Mouse (Mus musculus) embryo, embryonic 9.5 days (tissue): Measurements from ENCODE around the gene Cfap126.

Source experiments
- DNase-seq: peaks from one replicate; pipeline ENCODE4 v3.0.0-alpha.2; 2017; ENCODE audit errors: extremely low spot score

The Cfap126 gene

GRCm38 (mm10) chr1:171096110-171096964, 17.4 kb upstream of the Cfap126 start:
- DNase-seq: no peak

GRCm38 (mm10) chr1:171097136-171097535, 16.6 kb upstream of the Cfap126 start:
- no peak for DNase-seq

GRCm38 (mm10) chr1:171097612-171098011, 16.1 kb upstream of the Cfap126 start:
- DNase-seq: no peak

GRCm38 (mm10) chr1:171101033-171101432, 12.7 kb upstream of the Cfap126 start:
- no peak for DNase-seq

GRCm38 (mm10) chr1:171101733-171102546, 11.8 kb upstream of the Cfap126 start:
- DNase-seq: peak; percentile 93

GRCm38 (mm10) chr1:171102547-171103177, 11.1 kb upstream of the Cfap126 start:
- DNase-seq: peak; percentile 97

- no peak for DNase-seq
Observed at GRCm38 (mm10) chr1:171103179-171103840, 10.4 kb upstream of the Cfap126 start.

- no peak for DNase-seq
Observed at GRCm38 (mm10) chr1:171105226-171105625, 8.5 kb upstream of the Cfap126 start.

GRCm38 (mm10) chr1:171109620-171110019, 4.1 kb upstream of the Cfap126 start:
- no peak for DNase-seq

GRCm38 (mm10) chr1:171110659-171111019, 3.1 kb upstream of the Cfap126 start:
- no peak for DNase-seq

GRCm38 (mm10) chr1:171111020-171111780, 2.5 kb upstream of the Cfap126 start:
- DNase-seq: peak; percentile 94

GRCm38 (mm10) chr1:171111781-171112575, 1.7 kb upstream of the Cfap126 start:
- DNase-seq: no peak

GRCm38 (mm10) chr1:171112986-171113385, 732 bp upstream of the Cfap126 start:
- DNase-seq: no peak

- DNase-seq: no peak
Observed at GRCm38 (mm10) chr1:171116280-171116679, 2.6 kb downstream of the Cfap126 start.

- peak; percentile 86 for DNase-seq
Observed at GRCm38 (mm10) chr1:171118269-171118684, 4.6 kb downstream of the Cfap126 start.

- DNase-seq: no peak
Observed at GRCm38 (mm10) chr1:171118996-171119395, 5.3 kb downstream of the Cfap126 start.

- DNase-seq: no peak
Observed at GRCm38 (mm10) chr1:171119405-171119804, 5.7 kb downstream of the Cfap126 start.

- no peak for DNase-seq
Observed at GRCm38 (mm10) chr1:171120893-171121292, 7.2 kb downstream of the Cfap126 start.

GRCm38 (mm10) chr1:171121839-171122238, 8.1 kb downstream of the Cfap126 start:
- DNase-seq: no peak

GRCm38 (mm10) chr1:171122932-171123331, 9.2 kb downstream of the Cfap126 start:
- no peak for DNase-seq
